Mouse (Mus musculus): ENCODE measurements around the gene Klhl29. TPM values are rescaled to one million over a fixed set of nuclear protein-coding genes. Genes with fewer than 3 reads are reported as not detected.

The Klhl29 gene
- 3.4 TPM in 2 replicates for polyA plus RNA-seq (2016; fragmentation: Nextera tagmentation; extraction: Ambion mirVana)

DNA sequence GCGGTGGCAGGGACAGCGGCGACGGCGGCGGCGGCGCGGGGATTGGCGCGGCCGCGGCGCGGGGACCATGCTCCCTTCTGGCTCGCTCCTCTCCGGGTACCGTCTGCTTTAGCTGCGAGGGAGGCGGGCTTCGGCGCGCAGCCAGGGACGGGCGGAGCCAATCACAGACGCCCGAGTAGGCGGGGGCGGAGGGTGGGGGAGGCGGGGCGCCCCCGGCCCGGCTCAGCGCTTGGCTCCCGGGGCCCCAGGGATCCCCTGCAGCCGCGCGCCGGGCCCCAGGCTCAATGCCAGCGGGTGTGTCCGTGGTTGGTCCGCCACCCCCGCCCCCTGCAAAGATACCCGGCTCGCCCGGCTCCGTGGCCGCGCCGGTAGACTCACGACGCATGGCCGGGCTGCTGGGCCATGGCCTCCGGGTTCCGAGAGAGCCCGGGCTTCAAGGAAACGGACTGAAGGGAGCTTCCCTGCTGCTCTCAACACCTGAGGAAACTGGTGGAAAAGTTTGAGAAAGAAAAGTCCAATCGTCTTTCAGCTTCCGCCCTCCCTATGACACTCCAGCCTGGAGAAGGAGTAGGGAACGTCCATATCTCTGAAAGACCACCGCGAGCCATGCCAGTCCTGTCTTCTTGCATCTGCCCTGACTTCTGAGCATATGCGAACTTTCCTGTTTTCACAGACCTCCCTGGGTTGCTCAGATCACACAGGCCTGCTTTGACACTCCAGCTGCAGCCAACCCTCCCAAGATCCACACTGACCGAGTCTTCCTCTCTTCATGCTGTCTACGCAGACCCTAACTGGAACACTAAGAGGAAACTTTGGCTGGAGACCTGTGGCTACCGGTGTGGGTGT, at the start of gene Klhl29:
Klhl29 (minus strand) TSS at position 67 of the 846 bp plus-strand sequence.
- Histone ChIP-seq H3K4me2 (peak within 1 kb of the TSS; percentile 98), H3K9ac (peak within 1 kb of the TSS; percentile 89), H3K27ac (peak within 1 kb of the TSS; percentile 88), H3K9me3 (no peaks in the 10 kb centered on the region), H3K27me3 (peaks cover 24% of the 10 kb centered on the region), H3K36me3 (replicated peaks) (no peaks in the 10 kb centered on the region), H3K4me3 (replicated peaks) (peak within 1 kb of the TSS; percentile 81), H3K4me1 (peaks cover 20% of the 10 kb centered on the region)
- WGBS, result under 1% methylated on average over 60 of the region's 66 CpGs
- ATAC-seq (ENCODE audit: low FRiP score), result peak; percentile 96

DNA sequence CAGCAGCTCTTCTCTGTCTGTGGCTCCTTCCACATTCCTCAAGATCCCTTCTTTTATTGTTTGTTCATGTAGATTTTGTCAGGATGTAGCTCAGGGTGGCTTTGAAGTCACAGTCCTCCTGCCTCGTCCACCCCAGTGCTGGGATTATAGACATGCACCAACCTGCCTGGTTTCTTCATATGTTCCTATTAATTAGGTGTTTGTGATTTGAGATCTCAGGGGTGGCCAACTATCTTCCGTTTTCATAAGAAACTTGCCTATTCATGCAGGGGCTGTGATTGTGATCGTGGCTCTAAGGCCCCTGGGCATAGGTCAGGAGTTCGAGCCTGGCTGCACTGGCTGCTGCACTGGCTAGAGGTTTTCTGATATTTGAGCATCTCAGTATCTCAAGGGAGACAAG, 49.8 kb upstream of the Klhl29 start:
- no peak overlapping the region for H3K27ac ChIP-seq
- peaks cover 3% of the 10 kb centered on the region; the same call in 1 of the 2 replicates for H3K4me1 ChIP-seq
- H3K9me3 ChIP-seq, result no peaks in the 10 kb centered on the region
- ATAC-seq (ENCODE audit: low FRiP score), result no peak
- H3K4me3 ChIP-seq (replicated peaks), result no peak overlapping the region
- H3K9ac ChIP-seq, result no peak overlapping the region
- no peaks in the 10 kb centered on the region for H3K36me3 ChIP-seq (replicated peaks)
- H3K27me3 ChIP-seq, result no peaks in the 10 kb centered on the region
- 68% methylated on average over 4 of the region's 4 CpGs for WGBS
- no peak overlapping the region for H3K4me2 ChIP-seq

DNA sequence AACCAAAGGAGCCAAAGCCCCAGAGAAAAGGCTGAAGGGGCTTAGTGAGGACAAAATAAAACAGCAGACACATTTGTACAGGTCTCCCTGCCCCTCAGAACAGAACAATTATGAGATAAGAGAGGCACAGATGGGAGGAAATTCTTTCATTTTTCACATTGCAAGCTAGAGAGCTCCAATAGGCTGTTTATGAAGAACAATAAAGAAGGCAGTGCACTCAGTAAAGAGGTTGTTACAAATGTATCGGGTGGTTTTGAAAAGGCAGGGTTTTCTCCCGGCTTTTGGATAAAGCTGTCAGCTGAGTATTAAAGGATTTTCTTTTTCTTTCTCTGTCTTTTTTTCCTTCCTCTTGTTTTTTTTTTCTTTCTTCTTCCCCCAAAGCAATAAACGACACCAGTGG, 40.3 kb upstream of the Klhl29 start:
- 13% methylated on average over 3 of the region's 3 CpGs for WGBS
- H3K27ac ChIP-seq, result no peak overlapping the region
- H3K4me2 ChIP-seq, result no peak overlapping the region
- peaks cover 3% of the 10 kb centered on the region; the same call in 1 of the 2 replicates for H3K27me3 ChIP-seq
- no peak overlapping the region for H3K4me3 ChIP-seq (replicated peaks)
- no peaks in the 10 kb centered on the region for H3K36me3 ChIP-seq (replicated peaks)
- ATAC-seq (ENCODE audit: low FRiP score), result no peak
- H3K4me1 ChIP-seq, result peaks cover 17% of the 10 kb centered on the region
- H3K9ac ChIP-seq, result no peak overlapping the region
- H3K9me3 ChIP-seq, result no peaks in the 10 kb centered on the region

DNA sequence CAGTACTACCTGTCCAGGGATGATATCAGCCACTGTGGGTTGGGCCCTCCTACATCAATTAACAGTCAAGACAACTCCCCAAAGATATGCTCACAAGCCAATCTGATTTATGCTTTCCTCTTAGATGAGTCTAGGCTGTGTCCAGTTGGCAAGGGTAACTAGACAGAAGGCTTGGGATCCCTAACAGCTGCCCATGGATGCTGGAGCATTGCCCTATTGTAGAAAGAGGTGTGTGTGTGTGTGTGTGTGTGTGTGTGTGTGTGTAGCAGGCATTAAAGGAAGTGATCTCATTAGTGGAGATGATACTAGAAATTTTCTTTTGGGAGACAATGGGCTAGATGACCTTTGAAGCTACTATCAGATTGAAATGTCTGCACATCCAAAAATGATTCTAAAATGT, 38.5 kb upstream of the Klhl29 start:
- H3K9ac ChIP-seq, result no peak overlapping the region
- H3K4me2 ChIP-seq, result no peak overlapping the region
- no peak for ATAC-seq (ENCODE audit: low FRiP score)

DNA sequence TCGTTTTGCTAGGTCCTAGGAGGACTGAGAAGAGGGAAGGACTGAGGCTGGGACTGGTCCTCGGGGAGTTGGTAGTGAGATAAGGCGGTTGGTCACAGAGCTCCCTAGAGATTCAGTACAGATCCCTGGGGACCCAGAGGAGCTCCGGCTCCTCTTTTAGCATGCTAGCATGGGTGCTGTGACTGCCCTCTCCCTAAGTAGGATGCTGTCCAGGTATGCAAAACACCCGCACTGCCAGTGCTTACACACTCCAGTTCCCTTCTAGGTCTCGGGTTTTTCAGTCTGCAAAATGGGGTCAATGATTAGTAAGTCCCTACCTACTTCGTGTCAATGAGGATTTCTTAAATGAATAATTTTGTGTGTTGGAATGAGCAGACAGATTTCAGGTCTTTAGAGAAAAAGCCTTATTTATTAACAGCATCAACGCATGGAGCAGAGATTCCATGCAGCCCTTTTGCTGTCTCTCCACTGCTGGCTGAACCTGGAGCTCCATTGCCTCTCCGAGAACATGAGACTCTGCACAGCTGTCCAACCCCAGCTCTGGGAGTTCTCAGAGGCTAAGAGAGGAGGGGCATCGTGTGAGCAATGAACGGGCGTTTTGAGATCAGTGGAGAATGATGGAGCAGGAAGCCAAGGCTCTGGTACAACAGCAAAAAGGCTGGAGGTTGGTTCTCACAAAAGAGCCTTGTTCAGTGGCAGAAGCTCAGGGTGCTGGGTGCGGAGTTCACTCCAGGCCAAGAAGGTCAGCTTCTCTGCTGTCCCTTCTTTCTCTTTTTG, 36.5 kb upstream of the Klhl29 start:
- peaks cover 3% of the 10 kb centered on the region; the same call in 1 of the 2 replicates for H3K27me3 ChIP-seq
- WGBS, result 83% methylated on average over 13 of the region's 13 CpGs
- H3K27ac ChIP-seq, result no peak overlapping the region
- no peak overlapping the region for H3K4me3 ChIP-seq (replicated peaks)
- H3K36me3 ChIP-seq (replicated peaks), result no peaks in the 10 kb centered on the region
- H3K9me3 ChIP-seq, result no peaks in the 10 kb centered on the region
- no peak overlapping the region for H3K4me2 ChIP-seq
- ATAC-seq (ENCODE audit: low FRiP score), result no peak
- H3K9ac ChIP-seq, result no peak overlapping the region
- H3K4me1 ChIP-seq, result peaks cover 25% of the 10 kb centered on the region

More for the DNA sequence above, 38.5 kb upstream of the Klhl29 start:
- H3K4me3 ChIP-seq (replicated peaks), result no peak overlapping the region
- H3K9me3 ChIP-seq, result no peaks in the 10 kb centered on the region
- no peak overlapping the region for H3K27ac ChIP-seq
- H3K27me3 ChIP-seq, result peaks cover 3% of the 10 kb centered on the region; the same call in 1 of the 2 replicates
- H3K4me1 ChIP-seq, result peaks cover 25% of the 10 kb centered on the region
- H3K36me3 ChIP-seq (replicated peaks), result no peaks in the 10 kb centered on the region

GRCm38 (mm10) chr12:5411346-5411745, 35.9 kb upstream of the Klhl29 start:
- Histone ChIP-seq H3K27me3 (peaks cover 3% of the 10 kb centered on the region; the same call in 1 of the 2 replicates), H3K36me3 (replicated peaks) (no peaks in the 10 kb centered on the region), H3K9ac (no peak overlapping the region), H3K4me1 (peaks cover 20% of the 10 kb centered on the region), H3K4me2 (no peak overlapping the region), H3K27ac (no peak overlapping the region), H3K9me3 (no peaks in the 10 kb centered on the region), H3K4me3 (replicated peaks) (no peak overlapping the region)
- ATAC-seq (ENCODE audit: low FRiP score), result no peak
- WGBS, result 84% methylated on average over 4 of the region's 4 CpGs

DNA sequence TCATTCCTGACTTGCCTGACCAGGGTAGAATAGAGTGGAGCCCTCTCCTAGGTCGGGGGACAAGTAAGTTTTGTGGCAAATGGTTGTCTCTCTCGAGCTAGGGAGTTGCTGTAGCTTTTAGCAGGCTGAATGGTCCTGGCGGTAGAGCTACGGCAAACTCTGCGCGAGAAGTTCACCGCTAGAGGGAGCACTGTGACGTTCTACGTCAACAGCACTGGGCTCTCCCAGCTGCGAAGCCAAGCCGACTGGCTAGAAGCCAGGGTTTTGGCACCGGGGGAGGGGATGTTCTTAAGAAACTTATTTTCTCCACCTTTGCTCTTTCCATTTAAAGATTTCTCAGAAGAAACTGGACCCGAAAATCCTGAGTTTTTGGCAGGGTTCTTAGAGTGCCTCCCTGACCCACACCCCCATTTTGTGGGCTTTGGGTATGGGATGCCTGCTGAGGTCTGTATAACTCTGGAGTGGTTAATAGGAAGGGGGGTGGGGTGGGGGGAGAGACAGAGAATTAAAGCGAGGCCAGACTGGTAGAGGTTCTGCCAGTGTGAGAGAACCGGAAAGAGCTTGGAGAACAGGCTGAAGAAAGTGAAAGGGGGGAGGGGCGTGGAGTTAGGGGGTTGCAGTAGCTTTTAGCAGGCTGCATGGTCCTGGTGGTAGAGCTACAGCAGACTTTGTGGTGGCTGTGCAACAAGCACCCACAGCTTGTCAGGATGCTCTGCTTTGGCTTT, 35.1 kb upstream of the Klhl29 start:
- Histone ChIP-seq H3K27ac (no peak overlapping the region), H3K4me3 (replicated peaks) (0 out of 2 replicates have a peak overlapping the region, but pooled peaks have one; percentile 4), H3K36me3 (replicated peaks) (no peaks in the 10 kb centered on the region), H3K4me1 (peaks cover 14% of the 10 kb centered on the region), H3K9ac (no peak overlapping the region), H3K9me3 (no peaks in the 10 kb centered on the region), H3K27me3 (peaks cover 3% of the 10 kb centered on the region; the same call in 1 of the 2 replicates), H3K4me2 (peak overlapping the region; percentile 43)
- ATAC-seq (ENCODE audit: low FRiP score), result peak; percentile 93
- WGBS, result 6% methylated on average over 16 of the region's 16 CpGs

DNA sequence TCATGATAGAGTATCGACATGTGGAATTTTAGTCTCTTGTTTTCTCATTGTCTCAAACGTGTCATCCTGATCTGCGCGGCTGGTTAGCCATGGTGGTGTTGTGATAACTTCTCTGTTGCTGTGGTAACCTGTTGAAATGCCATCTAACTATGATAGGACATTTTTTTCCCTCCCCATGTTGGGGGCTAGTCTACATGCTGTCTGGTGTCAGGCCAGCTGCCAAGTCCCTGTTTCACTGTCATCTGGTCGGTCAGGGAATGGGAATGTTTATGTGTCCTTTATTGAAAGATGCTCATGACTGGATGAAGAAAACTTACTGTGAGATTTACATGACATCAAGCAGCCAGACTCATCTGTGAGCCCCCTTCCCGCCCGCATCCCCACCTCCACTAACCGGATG, 31.7 kb upstream of the Klhl29 start:
- WGBS, result 91% methylated on average over 8 of the region's 8 CpGs
- H3K4me3 ChIP-seq (replicated peaks), result no peak overlapping the region
- H3K4me1 ChIP-seq, result peaks cover 13% of the 10 kb centered on the region
- H3K27ac ChIP-seq, result no peak overlapping the region
- H3K36me3 ChIP-seq (replicated peaks), result no peaks in the 10 kb centered on the region
- H3K9ac ChIP-seq, result no peak overlapping the region
- H3K9me3 ChIP-seq, result no peaks in the 10 kb centered on the region
- peaks cover 3% of the 10 kb centered on the region; the same call in 1 of the 2 replicates for H3K27me3 ChIP-seq
- H3K4me2 ChIP-seq, result no peak overlapping the region
- no peak for ATAC-seq (ENCODE audit: low FRiP score)

DNA sequence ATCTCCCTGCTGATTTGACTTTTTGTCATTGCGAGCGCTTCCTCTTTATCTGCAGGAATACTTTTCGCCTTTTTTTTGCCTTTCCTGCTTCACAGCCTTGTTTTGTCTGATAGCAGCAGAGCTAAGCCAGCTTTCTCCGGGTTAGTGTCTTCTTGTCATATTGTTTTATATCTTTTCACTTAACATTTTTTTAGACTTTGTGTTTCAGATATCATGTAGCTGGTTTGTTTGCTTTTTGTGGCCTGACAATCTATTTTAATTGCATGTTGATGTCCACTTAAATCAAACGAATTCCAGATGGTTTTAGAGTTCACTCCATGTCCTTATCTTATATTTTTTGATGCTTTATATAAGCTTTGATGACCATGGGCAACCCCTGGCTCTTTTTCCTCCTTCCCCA, 21.9 kb upstream of the Klhl29 start:
- no peak overlapping the region for H3K27ac ChIP-seq
- H3K27me3 ChIP-seq, result no peaks in the 10 kb centered on the region
- no peak for ATAC-seq (ENCODE audit: low FRiP score)
- no peaks in the 10 kb centered on the region for H3K36me3 ChIP-seq (replicated peaks)
- H3K9me3 ChIP-seq, result no peaks in the 10 kb centered on the region
- H3K4me1 ChIP-seq, result no peaks in the 10 kb centered on the region
- no peak overlapping the region for H3K4me2 ChIP-seq
- H3K9ac ChIP-seq, result no peak overlapping the region
- WGBS, result 76% methylated on average over 5 of the region's 5 CpGs
- H3K4me3 ChIP-seq (replicated peaks), result no peak overlapping the region

DNA sequence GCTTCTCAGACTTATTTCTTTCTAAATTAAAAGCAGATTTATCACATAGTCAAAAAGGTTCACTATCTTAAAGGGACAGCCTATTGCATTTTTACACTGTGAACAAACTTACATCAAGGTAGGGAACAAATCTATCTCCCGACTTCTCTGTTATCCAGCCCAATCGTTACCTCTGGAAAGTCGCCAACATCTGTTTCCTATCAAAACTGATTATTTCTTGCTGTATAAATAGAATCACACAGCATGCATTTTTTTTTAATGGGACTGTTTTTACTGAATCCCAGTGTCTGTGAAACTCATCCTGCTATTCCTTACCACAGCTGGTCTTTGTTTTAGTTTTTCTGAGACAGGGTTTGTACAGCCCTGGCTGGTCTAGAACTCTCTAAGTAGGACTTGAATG, 19.7 kb upstream of the Klhl29 start:
- Histone ChIP-seq H3K4me3 (replicated peaks) (no peak overlapping the region), H3K36me3 (replicated peaks) (no peaks in the 10 kb centered on the region), H3K4me2 (no peak overlapping the region), H3K4me1 (no peaks in the 10 kb centered on the region), H3K27ac (no peak overlapping the region), H3K9me3 (no peaks in the 10 kb centered on the region), H3K9ac (no peak overlapping the region), H3K27me3 (no peaks in the 10 kb centered on the region)
- WGBS, result 86% methylated on average over 3 of the region's 3 CpGs
- no peak for ATAC-seq (ENCODE audit: low FRiP score)

- no peak for ATAC-seq (ENCODE audit: low FRiP score)
- Histone ChIP-seq H3K4me1 (no peaks in the 10 kb centered on the region), H3K4me3 (replicated peaks) (no peak overlapping the region), H3K36me3 (replicated peaks) (no peaks in the 10 kb centered on the region), H3K9me3 (no peaks in the 10 kb centered on the region), H3K9ac (no peak overlapping the region), H3K27ac (no peak overlapping the region), H3K27me3 (no peaks in the 10 kb centered on the region), H3K4me2 (no peak overlapping the region)
- 83% methylated on average over 1 of the region's 1 CpGs for WGBS
Measured at GRCm38 (mm10) chr12:5387112-5387511, 11.6 kb upstream of the Klhl29 start.

DNA sequence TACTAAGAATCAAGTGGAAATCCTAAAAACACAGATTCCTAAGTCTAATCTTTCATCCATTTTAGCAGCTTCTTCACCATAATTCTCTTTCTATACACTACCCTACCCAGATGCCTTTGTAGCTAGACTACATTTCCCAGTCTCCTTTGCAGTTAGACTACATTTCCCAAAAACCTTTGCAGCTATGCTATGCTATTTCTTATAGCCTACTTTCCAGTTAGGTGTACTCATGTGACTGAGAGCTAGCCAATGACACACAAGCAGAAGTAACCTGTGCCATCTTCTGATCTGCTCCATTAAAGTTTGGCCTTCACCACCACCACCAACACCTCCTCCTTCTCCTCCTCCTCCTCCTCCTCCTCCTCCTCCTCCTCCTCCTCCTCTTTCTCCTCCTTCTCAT, 11.2 kb upstream of the Klhl29 start:
- Histone ChIP-seq H3K36me3 (replicated peaks) (no peaks in the 10 kb centered on the region), H3K4me2 (no peak overlapping the region), H3K27ac (no peak overlapping the region), H3K9ac (no peak overlapping the region), H3K27me3 (no peaks in the 10 kb centered on the region), H3K9me3 (no peaks in the 10 kb centered on the region), H3K4me3 (replicated peaks) (no peak overlapping the region), H3K4me1 (no peaks in the 10 kb centered on the region)
- no peak for ATAC-seq (ENCODE audit: low FRiP score)

All from forebrain, embryonic 12.5 days (tissue).